Mouse (Mus musculus): ENCODE data around the gene Spon1. TPM values are rescaled to one million over a fixed set of nuclear protein-coding genes. Genes with fewer than 3 reads are reported as not detected.

Spon1 gene
- polyA plus RNA-seq, 1 experiment from 2014 or later, result 35.1 TPM

DNA sequence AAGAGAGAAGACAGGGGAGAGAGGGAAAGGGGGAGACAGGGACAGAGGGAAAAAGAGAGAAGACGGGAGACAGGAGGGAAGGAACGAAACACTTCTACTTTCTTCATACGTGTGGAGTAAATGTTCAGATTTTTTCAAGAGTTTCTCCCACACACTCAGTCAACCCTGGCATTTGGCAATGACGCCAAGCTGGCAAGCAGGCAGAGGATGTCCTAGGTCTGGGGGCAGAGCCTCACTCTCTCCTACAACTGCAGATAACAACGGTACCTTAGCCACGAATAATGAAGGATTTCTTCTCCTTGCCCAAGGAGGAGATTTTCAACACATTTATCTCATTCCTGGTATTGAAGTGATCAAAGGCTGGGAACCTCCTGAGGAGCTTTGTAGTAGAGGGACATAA, 321.5 kb downstream of the Spon1 start:
- Histone ChIP-seq H3K36me3 (ENCODE audit: insufficient read depth, low read length) (no peaks in the 10 kb centered on the region), H3K9ac (replicated peaks; ENCODE audit: low read depth) (no peak overlapping the region), H3K4me3 (ENCODE audit: low read depth, low read length) (no peak overlapping the region), H3K27me3 (replicated peaks; ENCODE audit: insufficient read depth, low read length) (no peaks in the 10 kb centered on the region), H3K4me1 (ENCODE audit: insufficient read depth, low read depth, low read length) (peaks cover 7% of the 10 kb centered on the region; the same call in 1 of the 2 replicates), H3K27ac (ENCODE audit: low read length) (no peak overlapping the region), H3K4me2 (replicated peaks; ENCODE audit: low read depth, low read length) (no peak overlapping the region), H3K9me3 (ENCODE audit: low read length) (no peaks in the 10 kb centered on the region)
- 22% methylated on average over 6 of the region's 6 CpGs for WGBS
- TF ChIP-seq EP300 (IDR thresholded peaks at IDR 0.05), result no peak
- no peak for TF ChIP-seq CTCF (IDR thresholded peaks at IDR 0.05)
- DNase-seq (ENCODE audit: low spot score), result no peak
- no peak for ATAC-seq

DNA sequence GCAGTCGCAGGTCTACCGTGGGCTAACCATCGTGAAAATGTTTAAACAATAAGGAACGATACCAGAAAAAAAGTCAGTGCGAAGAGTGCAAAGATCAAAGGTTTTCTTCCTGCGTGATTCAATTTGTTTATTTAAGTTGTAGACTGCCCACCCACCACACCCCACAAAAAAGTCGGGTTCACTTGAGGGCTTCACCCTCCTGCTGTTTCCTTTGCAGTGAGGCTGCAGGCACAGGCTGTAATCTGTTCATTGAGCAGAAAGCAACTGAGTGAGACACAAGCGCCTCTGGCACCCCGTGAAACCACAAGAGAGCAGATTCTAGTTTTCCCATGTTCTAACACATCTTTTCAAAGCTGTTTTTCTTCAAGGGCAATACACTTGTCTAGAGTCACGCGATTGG, 322.2 kb downstream of the Spon1 start:
- WGBS, result 23% methylated on average over 11 of the region's 11 CpGs
- peaks cover 7% of the 10 kb centered on the region; the same call in 1 of the 2 replicates for H3K4me1 ChIP-seq (ENCODE audit: insufficient read depth, low read depth, low read length)
- H3K36me3 ChIP-seq (ENCODE audit: insufficient read depth, low read length), result no peaks in the 10 kb centered on the region
- ATAC-seq (no peak), DNase-seq (ENCODE audit: low spot score) (no peak)
- H3K9ac ChIP-seq (replicated peaks; ENCODE audit: low read depth), result no peak overlapping the region
- no peaks in the 10 kb centered on the region for H3K9me3 ChIP-seq (ENCODE audit: low read length)
- no peak overlapping the region for H3K27ac ChIP-seq (ENCODE audit: low read length)
- TF ChIP-seq EP300 (IDR thresholded peaks at IDR 0.05), result no peak
- no peak for TF ChIP-seq CTCF (IDR thresholded peaks at IDR 0.05)
- H3K27me3 ChIP-seq (replicated peaks; ENCODE audit: insufficient read depth, low read length), result no peaks in the 10 kb centered on the region
- no peak overlapping the region for H3K4me2 ChIP-seq (replicated peaks; ENCODE audit: low read depth, low read length)
- no peak overlapping the region for H3K4me3 ChIP-seq (ENCODE audit: low read depth, low read length)

DNA sequence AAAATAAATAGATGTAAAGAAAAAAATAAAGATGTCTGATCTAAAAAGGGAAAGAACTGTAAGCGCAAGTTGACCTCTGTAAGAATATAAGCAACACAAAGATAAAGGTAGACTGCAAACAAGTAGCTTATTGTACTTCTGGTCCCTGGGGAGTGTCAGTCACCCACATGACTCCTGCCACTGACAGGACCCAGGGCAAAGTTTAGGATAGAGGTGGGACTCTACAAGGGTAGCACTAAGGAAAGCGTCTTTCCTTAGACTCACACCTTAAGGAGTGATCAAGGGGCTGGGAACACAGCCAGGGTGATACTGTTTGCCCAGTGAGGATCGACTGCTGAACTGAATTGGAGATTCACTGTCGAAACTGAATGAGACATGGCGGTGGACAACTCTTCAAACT, 323.1 kb downstream of the Spon1 start:
- 55% methylated on average over 5 of the region's 5 CpGs for WGBS
- H3K27me3 ChIP-seq (replicated peaks; ENCODE audit: insufficient read depth, low read length), result no peaks in the 10 kb centered on the region
- no peak overlapping the region for H3K27ac ChIP-seq (ENCODE audit: low read length)
- no peak overlapping the region for H3K9ac ChIP-seq (replicated peaks; ENCODE audit: low read depth)
- no peak for ATAC-seq
- H3K9me3 ChIP-seq (ENCODE audit: low read length), result no peaks in the 10 kb centered on the region
- no peaks in the 10 kb centered on the region for H3K36me3 ChIP-seq (ENCODE audit: insufficient read depth, low read length)
- no peak overlapping the region for H3K4me2 ChIP-seq (replicated peaks; ENCODE audit: low read depth, low read length)
- no peak for DNase-seq (ENCODE audit: low spot score)
- H3K4me3 ChIP-seq (ENCODE audit: low read depth, low read length), result no peak overlapping the region
- TF ChIP-seq EP300 (IDR thresholded peaks at IDR 0.05), result no peak
- TF ChIP-seq CTCF (IDR thresholded peaks at IDR 0.05), result no peak
- peaks cover 7% of the 10 kb centered on the region; the same call in 1 of the 2 replicates for H3K4me1 ChIP-seq (ENCODE audit: insufficient read depth, low read depth, low read length)

DNA sequence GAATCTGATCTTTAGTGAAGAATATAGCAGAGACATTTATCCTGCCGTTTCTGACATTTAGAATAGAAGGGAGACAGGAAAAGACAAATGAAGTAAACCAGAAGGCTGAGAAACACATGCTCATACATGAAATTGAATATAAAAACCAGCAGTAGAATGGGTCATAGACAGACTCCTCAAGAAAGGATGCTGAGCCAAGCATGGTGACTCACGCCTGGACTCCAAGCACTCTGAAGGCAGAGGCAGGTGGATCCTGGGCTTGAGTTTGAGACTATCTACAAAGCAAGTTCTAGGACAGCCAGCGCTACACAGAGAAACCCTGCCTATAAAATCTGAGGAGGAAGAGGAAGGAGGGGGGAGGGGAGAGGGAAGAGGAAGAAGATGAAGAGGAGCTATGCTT, 324.4 kb downstream of the Spon1 start:
- Histone ChIP-seq H3K27me3 (replicated peaks; ENCODE audit: insufficient read depth, low read length) (no peaks in the 10 kb centered on the region), H3K27ac (ENCODE audit: low read length) (no peak overlapping the region), H3K36me3 (ENCODE audit: insufficient read depth, low read length) (no peaks in the 10 kb centered on the region), H3K4me2 (replicated peaks; ENCODE audit: low read depth, low read length) (no peak overlapping the region), H3K9me3 (ENCODE audit: low read length) (no peaks in the 10 kb centered on the region), H3K4me3 (ENCODE audit: low read depth, low read length) (no peak overlapping the region), H3K9ac (replicated peaks; ENCODE audit: low read depth) (no peak overlapping the region), H3K4me1 (ENCODE audit: insufficient read depth, low read depth, low read length) (peaks cover 7% of the 10 kb centered on the region; the same call in 1 of the 2 replicates)
- no peak for DNase-seq (ENCODE audit: low spot score)
- 84% methylated on average over 3 of the region's 3 CpGs for WGBS
- TF ChIP-seq CTCF (IDR thresholded peaks at IDR 0.05), result no peak
- ATAC-seq, result no peak

DNA sequence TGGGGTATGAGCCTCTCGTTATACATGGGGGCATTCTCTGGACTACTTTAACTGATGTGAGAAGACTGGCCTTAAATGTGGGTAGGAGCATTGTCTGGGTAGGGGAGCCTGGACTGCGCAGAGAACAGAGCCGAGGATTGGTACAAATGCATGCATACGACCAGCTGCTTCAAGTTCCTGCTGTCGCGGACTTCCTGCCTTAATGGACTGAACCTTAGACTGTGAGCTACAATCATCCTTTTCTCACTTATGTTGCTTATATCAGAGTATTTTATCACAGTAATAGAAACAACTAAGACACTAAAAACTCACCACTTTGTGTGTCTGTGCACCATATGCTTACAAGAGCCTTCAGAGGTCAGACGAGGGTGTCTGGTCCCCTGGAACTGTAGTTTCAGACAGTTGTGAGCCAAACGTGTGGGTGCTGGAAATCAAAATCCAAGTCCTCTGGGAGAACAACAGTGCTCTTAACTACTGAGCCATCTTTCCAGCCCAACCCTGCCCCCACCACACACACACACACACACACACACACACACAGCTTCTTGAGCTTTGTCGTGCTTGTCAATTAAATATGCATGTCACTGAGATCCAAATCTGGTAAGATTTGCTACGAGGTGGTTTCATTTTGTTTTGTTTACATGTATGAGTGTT, 325.2 kb downstream of the Spon1 start:
- DNase-seq (ENCODE audit: low spot score) (no peak), ATAC-seq (no peak)
- Histone ChIP-seq H3K4me3 (ENCODE audit: low read depth, low read length) (no peak overlapping the region), H3K27me3 (replicated peaks; ENCODE audit: insufficient read depth, low read length) (no peaks in the 10 kb centered on the region), H3K4me2 (replicated peaks; ENCODE audit: low read depth, low read length) (no peak overlapping the region), H3K36me3 (ENCODE audit: insufficient read depth, low read length) (no peaks in the 10 kb centered on the region), H3K4me1 (ENCODE audit: insufficient read depth, low read depth, low read length) (peaks cover 7% of the 10 kb centered on the region; the same call in 1 of the 2 replicates), H3K9me3 (ENCODE audit: low read length) (no peaks in the 10 kb centered on the region), H3K27ac (ENCODE audit: low read length) (no peak overlapping the region), H3K9ac (replicated peaks; ENCODE audit: low read depth) (no peak overlapping the region)
- WGBS, result 61% methylated on average over 10 of the region's 10 CpGs
- TF ChIP-seq EP300 (IDR thresholded peaks at IDR 0.05) (no peak), CTCF (IDR thresholded peaks at IDR 0.05) (no peak)
